Mouse (Mus musculus): ENCODE data around the gene Gm7347.
"Not testable (repeated sequence)": the region's sequence is repeated elsewhere in the genome, so short reads cannot be mapped to it uniquely, and the experiment has no call there.

- TF ChIP-seq POLR2A (IDR thresholded peaks at IDR 0.05; ENCODE audit: insufficient read depth, low read length); CTCF (IDR thresholded peaks at IDR 0.05; ENCODE audit: low read depth, low read length): not testable (repeated sequence)
Measured at GRCm38 (mm10) chr5:26039458-26039857, 18.9 kb downstream of the Gm7347 start, which contains the start of gene Speer4a.

Measured in ES-Bruce4 (cell line).